Mouse (Mus musculus): ENCODE data around the gene Olfr1443. TPM values are rescaled to one million over a fixed set of nuclear protein-coding genes. Genes with fewer than 3 reads are reported as not detected.

The Olfr1443 gene
- polyA plus RNA-seq, 1 experiment from 2014 or later: not detected

DNA sequence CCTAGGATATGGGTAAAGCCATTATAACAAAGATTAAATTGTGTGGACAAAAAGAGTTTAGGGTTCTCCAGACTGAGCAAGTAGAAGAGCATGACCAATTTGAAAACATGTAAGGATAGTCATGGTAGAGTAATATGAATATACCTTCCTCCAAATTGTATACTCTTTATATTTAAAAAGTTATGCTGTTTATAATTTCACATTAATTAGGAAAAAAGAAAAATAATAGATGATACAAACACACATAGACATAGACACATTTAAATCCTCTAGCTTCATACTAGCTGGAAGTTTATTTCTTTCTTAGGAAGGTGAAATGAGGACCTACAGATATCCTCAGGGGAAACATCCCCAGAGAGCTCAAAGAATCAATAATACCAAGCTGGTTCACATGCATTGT, 7.8 kb upstream of the Olfr1443 start, which contains the start of gene Olfr1442:
TSS of gene Olfr1442 (plus strand) at position 301 of the 400 bp plus-strand sequence.
- H3K4me3 ChIP-seq (ENCODE audit: low read depth, low read length): no peak within 1 kb of the TSS
- no peaks in the 10 kb centered on the region for H3K9me3 ChIP-seq (ENCODE audit: control insufficient read depth, low read depth, low read length)
- no peaks in the 10 kb centered on the region for H3K4me1 ChIP-seq (ENCODE audit: control insufficient read depth, insufficient read depth, low read length)
- no peak within 1 kb of the TSS for H3K4me2 ChIP-seq (replicated peaks; ENCODE audit: low read depth, low read length)
- H3K27ac ChIP-seq (ENCODE audit: low read length): no peak within 1 kb of the TSS
- no peak for ATAC-seq (ENCODE audit: insufficient number of reproducible peaks, insufficient read depth, low FRiP score, low read depth)
- no peak within 1 kb of the TSS for H3K9ac ChIP-seq (replicated peaks; ENCODE audit: low read depth, low read length)
- H3K36me3 ChIP-seq (ENCODE audit: control insufficient read depth, insufficient read depth, low read length): no peaks in the 10 kb centered on the region
- H3K27me3 ChIP-seq (ENCODE audit: control insufficient read depth, insufficient read depth, low read length): no peaks in the 10 kb centered on the region

DNA sequence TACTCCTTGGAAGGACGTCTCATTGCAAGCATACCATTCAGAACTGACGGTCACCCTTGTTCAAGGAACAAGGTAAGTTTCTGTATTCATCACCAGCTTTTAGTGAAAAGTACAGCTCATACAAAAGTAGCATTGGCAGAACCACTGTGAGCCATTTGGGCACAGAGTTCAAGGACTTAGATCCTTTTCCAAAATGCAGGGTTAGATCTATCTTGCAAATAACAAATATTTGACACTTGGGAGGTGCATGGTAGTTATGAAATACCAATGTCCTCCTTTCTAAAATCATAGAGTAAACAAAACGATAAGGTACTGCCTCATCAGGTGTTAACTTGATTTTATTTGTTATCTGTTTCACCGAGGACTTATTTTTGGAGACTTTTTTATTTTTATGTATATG, 6.9 kb upstream of the Olfr1443 start:
- Histone ChIP-seq H3K9ac (replicated peaks; ENCODE audit: low read depth, low read length) (no peak overlapping the region), H3K4me2 (replicated peaks; ENCODE audit: low read depth, low read length) (no peak overlapping the region), H3K36me3 (ENCODE audit: control insufficient read depth, insufficient read depth, low read length) (no peaks in the 10 kb centered on the region), H3K4me1 (ENCODE audit: control insufficient read depth, insufficient read depth, low read length) (no peaks in the 10 kb centered on the region), H3K27me3 (ENCODE audit: control insufficient read depth, insufficient read depth, low read length) (no peaks in the 10 kb centered on the region), H3K9me3 (ENCODE audit: control insufficient read depth, low read depth, low read length) (no peaks in the 10 kb centered on the region), H3K4me3 (ENCODE audit: low read depth, low read length) (no peak overlapping the region), H3K27ac (ENCODE audit: low read length) (no peak overlapping the region)
- 83% methylated on average over 4 of the region's 4 CpGs for WGBS
- ATAC-seq (ENCODE audit: insufficient number of reproducible peaks, insufficient read depth, low FRiP score, low read depth): no peak

DNA sequence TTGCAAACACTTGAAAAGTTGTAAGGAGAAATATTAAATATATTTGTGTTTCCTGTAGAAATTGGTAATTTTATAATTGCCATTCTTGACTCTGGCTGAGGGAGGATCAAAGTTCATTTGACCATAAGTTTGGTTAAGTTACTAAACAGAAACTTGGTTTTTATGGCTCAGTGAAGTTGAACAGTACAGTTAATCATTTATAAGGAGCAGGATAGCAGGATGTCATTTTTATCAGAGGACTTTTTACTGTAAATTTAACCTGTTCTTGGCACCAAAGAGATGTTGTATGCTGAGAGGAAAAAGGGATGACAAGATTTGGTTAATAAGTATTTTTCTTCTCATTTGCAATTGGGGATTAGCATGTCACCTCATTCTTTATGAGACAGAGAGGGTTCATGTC, 6.7 kb downstream of the Olfr1443 start:
- no peak for ATAC-seq (ENCODE audit: insufficient number of reproducible peaks, insufficient read depth, low FRiP score, low read depth)
- Histone ChIP-seq H3K4me2 (replicated peaks; ENCODE audit: low read depth, low read length) (no peak overlapping the region), H3K9me3 (ENCODE audit: control insufficient read depth, low read depth, low read length) (no peaks in the 10 kb centered on the region)

DNA sequence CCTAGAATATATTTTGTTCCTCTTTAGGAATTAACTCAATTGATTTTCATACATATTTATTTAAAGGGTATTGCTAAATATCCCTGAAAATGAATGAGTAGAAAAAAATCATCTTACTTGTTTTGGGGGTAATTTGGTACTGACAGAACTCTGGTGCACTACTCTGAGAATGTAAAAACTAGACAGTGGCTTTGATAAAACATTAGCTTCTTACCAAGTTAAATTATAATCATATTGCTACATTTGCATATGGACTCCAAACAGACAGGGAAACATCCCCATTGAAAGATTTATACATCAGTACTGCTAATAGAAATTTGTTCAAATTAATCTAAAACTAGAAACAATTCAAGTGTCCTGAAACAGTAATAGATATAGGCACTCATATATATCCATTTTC, 7.3 kb downstream of the Olfr1443 start:
- ATAC-seq (ENCODE audit: insufficient number of reproducible peaks, insufficient read depth, low FRiP score, low read depth): no peak
- Histone ChIP-seq H3K9me3 (ENCODE audit: control insufficient read depth, low read depth, low read length) (no peaks in the 10 kb centered on the region), H3K4me2 (replicated peaks; ENCODE audit: low read depth, low read length) (no peak overlapping the region), H3K27ac (ENCODE audit: low read length) (no peak overlapping the region), H3K36me3 (ENCODE audit: control insufficient read depth, insufficient read depth, low read length) (no peaks in the 10 kb centered on the region), H3K4me3 (ENCODE audit: low read depth, low read length) (no peak overlapping the region), H3K4me1 (ENCODE audit: control insufficient read depth, insufficient read depth, low read length) (no peaks in the 10 kb centered on the region), H3K27me3 (ENCODE audit: control insufficient read depth, insufficient read depth, low read length) (no peaks in the 10 kb centered on the region), H3K9ac (replicated peaks; ENCODE audit: low read depth, low read length) (no peak overlapping the region)

More for the DNA sequence above, 6.7 kb downstream of the Olfr1443 start:
- Histone ChIP-seq H3K27ac (ENCODE audit: low read length) (no peak overlapping the region), H3K36me3 (ENCODE audit: control insufficient read depth, insufficient read depth, low read length) (no peaks in the 10 kb centered on the region), H3K27me3 (ENCODE audit: control insufficient read depth, insufficient read depth, low read length) (no peaks in the 10 kb centered on the region), H3K9ac (replicated peaks; ENCODE audit: low read depth, low read length) (no peak overlapping the region), H3K4me3 (ENCODE audit: low read depth, low read length) (no peak overlapping the region), H3K4me1 (ENCODE audit: control insufficient read depth, insufficient read depth, low read length) (no peaks in the 10 kb centered on the region)

DNA sequence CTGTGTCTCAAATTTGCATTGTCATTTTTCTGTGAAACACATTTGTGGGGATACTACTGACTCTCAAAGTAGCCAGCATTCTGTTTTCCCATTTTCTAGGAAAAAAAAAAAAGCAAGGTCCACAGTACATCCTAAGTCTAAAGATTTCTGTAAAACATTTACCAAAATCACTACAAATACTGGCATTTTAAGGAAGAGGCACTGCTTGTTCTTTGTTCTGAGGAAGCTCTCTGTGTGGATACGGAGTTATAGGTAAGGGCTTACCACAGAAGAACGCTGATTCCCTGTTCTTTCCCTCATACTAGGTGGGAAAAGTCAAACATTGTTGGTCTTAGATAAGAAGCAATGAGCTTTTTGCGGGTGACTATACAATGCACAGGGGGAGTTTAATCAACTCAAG, 17.7 kb downstream of the Olfr1443 start, which contains the start of gene Keg1:
TSS of gene Keg1 (plus strand) at position 197 of the 400 bp plus-strand sequence.
- no peaks in the 10 kb centered on the region for H3K27me3 ChIP-seq (ENCODE audit: control insufficient read depth, insufficient read depth, low read length)
- H3K4me3 ChIP-seq (ENCODE audit: low read depth, low read length): no peak within 1 kb of the TSS
- no peaks in the 10 kb centered on the region for H3K36me3 ChIP-seq (ENCODE audit: control insufficient read depth, insufficient read depth, low read length)
- no peak within 1 kb of the TSS for H3K4me2 ChIP-seq (replicated peaks; ENCODE audit: low read depth, low read length)
- no peak for ATAC-seq (ENCODE audit: insufficient number of reproducible peaks, insufficient read depth, low FRiP score, low read depth)
- no peak within 1 kb of the TSS for H3K9ac ChIP-seq (replicated peaks; ENCODE audit: low read depth, low read length)
- no peak within 1 kb of the TSS for H3K27ac ChIP-seq (ENCODE audit: low read length)
- no peaks in the 10 kb centered on the region for H3K4me1 ChIP-seq (ENCODE audit: control insufficient read depth, insufficient read depth, low read length)
- no peaks in the 10 kb centered on the region for H3K9me3 ChIP-seq (ENCODE audit: control insufficient read depth, low read depth, low read length)
- 60% methylated on average over 3 of the region's 3 CpGs for WGBS

DNA sequence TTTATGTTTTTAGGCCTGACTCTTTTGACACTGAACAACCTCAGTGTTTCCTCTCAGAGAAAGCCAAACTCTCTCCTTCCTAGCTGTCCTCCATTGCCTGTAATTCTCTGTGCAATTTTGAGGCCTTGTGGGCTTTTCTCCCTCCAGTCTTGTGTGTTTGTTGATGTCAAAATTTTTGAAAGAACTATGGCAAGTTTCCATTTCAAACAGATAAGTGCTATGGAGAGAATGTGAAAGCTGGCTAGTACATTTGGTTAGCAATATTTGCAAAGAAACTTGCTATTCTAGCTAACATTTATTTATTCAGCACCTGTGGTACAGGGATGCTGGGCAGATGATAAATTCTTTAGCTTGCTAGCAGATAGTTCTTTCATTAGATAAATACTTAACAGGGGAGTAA, 18.3 kb downstream of the Olfr1443 start:
- ATAC-seq (ENCODE audit: insufficient number of reproducible peaks, insufficient read depth, low FRiP score, low read depth): no peak
- H3K4me3 ChIP-seq (ENCODE audit: low read depth, low read length): no peak overlapping the region
- H3K27ac ChIP-seq (ENCODE audit: low read length): no peak overlapping the region
- no peak overlapping the region for H3K9ac ChIP-seq (replicated peaks; ENCODE audit: low read depth, low read length)
- H3K36me3 ChIP-seq (ENCODE audit: control insufficient read depth, insufficient read depth, low read length): no peaks in the 10 kb centered on the region
- no peak overlapping the region for H3K4me2 ChIP-seq (replicated peaks; ENCODE audit: low read depth, low read length)
- no peaks in the 10 kb centered on the region for H3K9me3 ChIP-seq (ENCODE audit: control insufficient read depth, low read depth, low read length)
- H3K4me1 ChIP-seq (ENCODE audit: control insufficient read depth, insufficient read depth, low read length): no peaks in the 10 kb centered on the region
- no peaks in the 10 kb centered on the region for H3K27me3 ChIP-seq (ENCODE audit: control insufficient read depth, insufficient read depth, low read length)

DNA sequence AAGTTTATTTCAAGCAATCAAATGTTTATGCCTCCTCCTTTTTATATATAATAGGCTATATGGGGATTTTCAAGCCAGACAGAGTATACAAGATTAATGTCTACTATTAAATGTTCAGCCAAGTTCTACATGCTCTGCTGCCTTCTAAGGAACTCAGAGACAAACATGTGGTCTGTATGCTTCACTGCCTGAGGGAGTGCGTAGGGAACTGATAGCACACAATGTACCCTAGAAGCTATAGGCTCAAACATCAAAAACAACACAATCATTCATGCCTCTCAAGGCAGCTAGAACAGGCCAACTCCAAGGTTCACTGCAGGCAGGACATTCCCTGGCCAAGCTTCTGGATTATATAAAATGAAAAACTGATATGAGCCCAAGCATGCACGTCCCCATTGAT, 30.5 kb downstream of the Olfr1443 start:
- H3K4me2 ChIP-seq (replicated peaks; ENCODE audit: low read depth, low read length): no peak overlapping the region
- H3K4me1 ChIP-seq (ENCODE audit: control insufficient read depth, insufficient read depth, low read length): no peaks in the 10 kb centered on the region
- H3K27ac ChIP-seq (ENCODE audit: low read length): no peak overlapping the region
- no peaks in the 10 kb centered on the region for H3K36me3 ChIP-seq (ENCODE audit: control insufficient read depth, insufficient read depth, low read length)
- 67% methylated on average over 2 of the region's 2 CpGs for WGBS
- ATAC-seq (ENCODE audit: insufficient number of reproducible peaks, insufficient read depth, low FRiP score, low read depth): no peak
- H3K27me3 ChIP-seq (ENCODE audit: control insufficient read depth, insufficient read depth, low read length): no peaks in the 10 kb centered on the region
- no peak overlapping the region for H3K4me3 ChIP-seq (ENCODE audit: low read depth, low read length)
- H3K9ac ChIP-seq (replicated peaks; ENCODE audit: low read depth, low read length): no peak overlapping the region
- H3K9me3 ChIP-seq (ENCODE audit: control insufficient read depth, low read depth, low read length): no peaks in the 10 kb centered on the region

DNA sequence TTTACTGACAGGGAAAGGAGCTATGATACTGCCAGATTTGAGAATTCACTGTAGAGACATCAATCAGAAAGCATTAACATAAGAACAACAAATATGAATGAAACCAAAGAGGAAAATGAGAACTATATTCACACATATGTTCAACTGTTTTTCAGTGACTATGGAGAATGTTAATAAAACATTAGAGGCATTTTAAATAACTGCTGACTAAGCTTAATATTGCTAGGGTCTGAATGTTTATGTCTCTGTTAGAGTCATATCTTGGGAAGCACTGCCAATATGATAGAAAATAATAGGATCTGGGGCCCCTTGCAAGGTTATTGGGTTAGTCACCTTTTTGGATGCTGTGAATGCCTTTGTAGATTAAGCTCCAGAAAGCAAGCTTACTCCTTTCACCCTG, 31.1 kb downstream of the Olfr1443 start:
- Histone ChIP-seq H3K9me3 (ENCODE audit: control insufficient read depth, low read depth, low read length) (no peaks in the 10 kb centered on the region), H3K9ac (replicated peaks; ENCODE audit: low read depth, low read length) (no peak overlapping the region), H3K4me2 (replicated peaks; ENCODE audit: low read depth, low read length) (no peak overlapping the region), H3K4me3 (ENCODE audit: low read depth, low read length) (no peak overlapping the region), H3K27ac (ENCODE audit: low read length) (no peak overlapping the region), H3K4me1 (ENCODE audit: control insufficient read depth, insufficient read depth, low read length) (no peaks in the 10 kb centered on the region), H3K36me3 (ENCODE audit: control insufficient read depth, insufficient read depth, low read length) (no peaks in the 10 kb centered on the region), H3K27me3 (ENCODE audit: control insufficient read depth, insufficient read depth, low read length) (no peaks in the 10 kb centered on the region)
- no peak for ATAC-seq (ENCODE audit: insufficient number of reproducible peaks, insufficient read depth, low FRiP score, low read depth)

DNA sequence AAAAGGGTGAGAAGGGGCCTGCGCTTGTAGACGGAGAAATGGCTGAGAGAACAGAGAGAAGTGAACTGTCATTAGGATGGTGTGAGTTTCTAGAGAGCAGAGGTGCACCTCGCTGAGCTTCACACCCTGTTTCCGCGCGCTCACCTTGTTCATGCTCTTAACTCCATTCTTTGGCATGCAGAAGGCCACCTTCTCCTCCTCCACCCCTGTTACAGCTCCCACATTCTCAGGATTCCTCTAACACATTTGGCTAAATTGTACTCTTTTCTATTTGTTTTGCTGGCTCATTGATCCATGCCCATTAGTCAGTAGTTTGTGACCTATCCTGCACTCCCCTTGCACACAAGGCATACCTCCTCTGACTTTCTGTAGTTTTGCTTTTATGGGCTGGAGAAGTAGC, 41.3 kb downstream of the Olfr1443 start:
- no peak for ATAC-seq (ENCODE audit: insufficient number of reproducible peaks, insufficient read depth, low FRiP score, low read depth)
- Histone ChIP-seq H3K9ac (replicated peaks; ENCODE audit: low read depth, low read length) (no peak overlapping the region), H3K9me3 (ENCODE audit: control insufficient read depth, low read depth, low read length) (no peaks in the 10 kb centered on the region), H3K36me3 (ENCODE audit: control insufficient read depth, insufficient read depth, low read length) (no peaks in the 10 kb centered on the region), H3K4me3 (ENCODE audit: low read depth, low read length) (no peak overlapping the region), H3K4me1 (ENCODE audit: control insufficient read depth, insufficient read depth, low read length) (no peaks in the 10 kb centered on the region), H3K27me3 (ENCODE audit: control insufficient read depth, insufficient read depth, low read length) (no peaks in the 10 kb centered on the region), H3K27ac (ENCODE audit: low read length) (no peak overlapping the region), H3K4me2 (replicated peaks; ENCODE audit: low read depth, low read length) (no peak overlapping the region)
- WGBS: 66% methylated on average over 6 of the region's 6 CpGs

Data from stomach, embryonic 14.5 days (tissue).